Mouse (Mus musculus): Measurements from ENCODE around the gene Mrnip. TPM values are rescaled to one million over a fixed set of nuclear protein-coding genes. Genes with fewer than 3 reads are reported as not detected.

The Mrnip gene
- polyA plus RNA-seq, 1 experiment from 2014 or later, result 7.9 TPM

DNA sequence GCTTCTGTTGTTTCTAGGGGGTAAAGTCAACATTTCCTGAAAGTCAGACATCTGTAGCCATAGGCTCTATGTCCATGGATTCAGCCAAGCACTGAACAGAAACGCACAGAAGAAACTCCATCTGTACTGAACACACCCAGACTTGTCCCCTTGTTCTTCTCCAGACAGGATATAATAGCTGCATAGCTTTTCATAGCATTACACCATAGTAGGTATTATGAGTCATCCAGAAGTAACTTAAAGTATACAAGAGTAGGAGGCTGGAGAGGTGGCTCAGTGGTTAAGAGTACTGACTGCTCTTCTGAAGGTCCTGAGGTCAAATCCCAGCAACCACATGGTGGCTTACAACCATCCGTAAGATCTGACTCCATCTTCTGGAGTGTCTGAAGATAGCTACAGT is 18.5 kb upstream of the Mrnip start:
- H3K9ac ChIP-seq (ENCODE audit: low read depth, low read length), result no peak overlapping the region
- peaks cover 16% of the 10 kb centered on the region for H3K36me3 ChIP-seq (ENCODE audit: control insufficient read depth, insufficient read depth)
- H3K27ac ChIP-seq (ENCODE audit: low read length), result no peak overlapping the region
- no peaks in the 10 kb centered on the region for H3K27me3 ChIP-seq (ENCODE audit: control insufficient read depth, insufficient read depth, low read depth, low read length)
- ATAC-seq (ENCODE audit: low read depth), result no peak
- H3K9me3 ChIP-seq (replicated peaks; ENCODE audit: control insufficient read depth, low read length), result no peaks in the 10 kb centered on the region
- H3K4me3 ChIP-seq (ENCODE audit: low read depth, low read length), result no peak overlapping the region
- no peak overlapping the region for H3K4me2 ChIP-seq (ENCODE audit: low read depth, low read length)
- H3K4me1 ChIP-seq (ENCODE audit: control insufficient read depth, low read depth, low read length), result peaks cover 5% of the 10 kb centered on the region; the same call in 1 of the 2 replicates
- WGBS (ENCODE audit: insufficient replicate concordance), result 77% methylated on average over 2 of the region's 2 CpGs

GRCm38 (mm10) chr11:50156725-50157258 is 17.5 kb upstream of the Mrnip start:
- no peak overlapping the region for H3K4me2 ChIP-seq (ENCODE audit: low read depth, low read length)
- H3K36me3 ChIP-seq (ENCODE audit: control insufficient read depth, insufficient read depth), result peaks cover 14% of the 10 kb centered on the region
- no peak for ATAC-seq (ENCODE audit: low read depth)
- WGBS (ENCODE audit: insufficient replicate concordance), result 81% methylated on average over 16 of the region's 16 CpGs
- no peak overlapping the region for H3K9ac ChIP-seq (ENCODE audit: low read depth, low read length)
- H3K4me1 ChIP-seq (ENCODE audit: control insufficient read depth, low read depth, low read length), result peaks cover 8% of the 10 kb centered on the region; the same call in 1 of the 2 replicates
- H3K27ac ChIP-seq (ENCODE audit: low read length), result no peak overlapping the region
- no peak overlapping the region for H3K4me3 ChIP-seq (ENCODE audit: low read depth, low read length)
- H3K9me3 ChIP-seq (replicated peaks; ENCODE audit: control insufficient read depth, low read length), result no peaks in the 10 kb centered on the region
- no peaks in the 10 kb centered on the region for H3K27me3 ChIP-seq (ENCODE audit: control insufficient read depth, insufficient read depth, low read depth, low read length)

- H3K9ac ChIP-seq (ENCODE audit: low read depth, low read length), result no peak overlapping the region
- H3K36me3 ChIP-seq (ENCODE audit: control insufficient read depth, insufficient read depth), result peaks cover 14% of the 10 kb centered on the region
- H3K27me3 ChIP-seq (ENCODE audit: control insufficient read depth, insufficient read depth, low read depth, low read length), result no peaks in the 10 kb centered on the region
- peak; percentile 24 for ATAC-seq (ENCODE audit: low read depth)
- 64% methylated on average over 7 of the region's 7 CpGs for WGBS (ENCODE audit: insufficient replicate concordance)
- H3K27ac ChIP-seq (ENCODE audit: low read length), result no peak overlapping the region
- no peaks in the 10 kb centered on the region for H3K9me3 ChIP-seq (replicated peaks; ENCODE audit: control insufficient read depth, low read length)
- no peak overlapping the region for H3K4me2 ChIP-seq (ENCODE audit: low read depth, low read length)
- H3K4me3 ChIP-seq (ENCODE audit: low read depth, low read length), result no peak overlapping the region
- peaks cover 8% of the 10 kb centered on the region for H3K4me1 ChIP-seq (ENCODE audit: control insufficient read depth, low read depth, low read length)
Measured at GRCm38 (mm10) chr11:50158346-50158745, 15.9 kb upstream of the Mrnip start.

GRCm38 (mm10) chr11:50159347-50159746 is 14.9 kb upstream of the Mrnip start:
- Histone ChIP-seq H3K4me1 (ENCODE audit: control insufficient read depth, low read depth, low read length) (peaks cover 8% of the 10 kb centered on the region), H3K4me3 (ENCODE audit: low read depth, low read length) (no peak overlapping the region), H3K27ac (ENCODE audit: low read length) (no peak overlapping the region), H3K27me3 (ENCODE audit: control insufficient read depth, insufficient read depth, low read depth, low read length) (no peaks in the 10 kb centered on the region), H3K36me3 (ENCODE audit: control insufficient read depth, insufficient read depth) (peaks cover 17% of the 10 kb centered on the region), H3K9ac (ENCODE audit: low read depth, low read length) (no peak overlapping the region), H3K4me2 (ENCODE audit: low read depth, low read length) (no peak overlapping the region), H3K9me3 (replicated peaks; ENCODE audit: control insufficient read depth, low read length) (no peaks in the 10 kb centered on the region)
- WGBS (ENCODE audit: insufficient replicate concordance), result 65% methylated on average over 4 of the region's 4 CpGs
- ATAC-seq (ENCODE audit: low read depth), result no peak

DNA sequence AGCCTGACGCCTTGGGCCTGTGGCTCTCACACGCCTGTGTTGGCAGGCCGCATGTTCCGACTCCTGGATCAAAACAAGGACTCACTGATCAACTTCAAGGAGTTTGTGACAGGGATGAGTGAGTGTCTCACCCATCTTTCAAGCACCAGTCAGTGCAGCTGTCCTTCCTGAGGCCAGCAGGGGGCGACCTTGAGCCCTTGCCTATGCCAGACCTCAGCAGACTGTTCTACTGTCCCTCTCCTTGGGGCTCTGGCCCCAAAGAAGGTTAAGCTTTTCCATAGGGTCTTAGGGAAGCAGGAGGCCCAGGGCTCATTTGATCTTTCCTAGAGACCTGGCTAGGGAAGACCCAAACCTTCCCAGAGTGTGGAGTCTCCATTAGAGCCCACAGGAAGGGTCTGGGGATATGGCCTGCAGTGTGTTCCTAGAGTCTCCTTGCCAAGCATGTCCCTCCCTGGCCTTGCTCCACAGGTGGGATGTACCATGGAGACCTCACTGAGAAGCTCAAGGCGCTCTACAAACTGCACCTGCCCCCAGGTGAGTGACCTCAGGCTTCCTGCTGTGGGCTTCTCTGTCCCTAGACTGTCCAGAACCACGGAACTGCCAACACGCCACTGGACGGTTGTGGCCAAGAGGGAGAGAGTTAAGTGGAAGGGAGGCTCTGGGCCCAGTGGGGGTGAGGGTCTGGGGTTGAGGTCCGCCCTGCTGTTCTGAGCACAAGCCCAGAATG is 12.5 kb upstream of the Mrnip start:
- WGBS (ENCODE audit: insufficient replicate concordance), result 49% methylated on average over 10 of the region's 10 CpGs
- no peak overlapping the region for H3K4me2 ChIP-seq (ENCODE audit: low read depth, low read length)
- H3K4me1 ChIP-seq (ENCODE audit: control insufficient read depth, low read depth, low read length), result peaks cover 8% of the 10 kb centered on the region
- H3K27me3 ChIP-seq (ENCODE audit: control insufficient read depth, insufficient read depth, low read depth, low read length), result no peaks in the 10 kb centered on the region
- H3K9ac ChIP-seq (ENCODE audit: low read depth, low read length), result no peak overlapping the region
- no peaks in the 10 kb centered on the region for H3K9me3 ChIP-seq (replicated peaks; ENCODE audit: control insufficient read depth, low read length)
- peak; percentile 37; the same call in 1 of the 2 replicates for ATAC-seq (ENCODE audit: low read depth)
- no peak overlapping the region for H3K4me3 ChIP-seq (ENCODE audit: low read depth, low read length)
- peaks cover 9% of the 10 kb centered on the region for H3K36me3 ChIP-seq (ENCODE audit: control insufficient read depth, insufficient read depth)
- no peak overlapping the region for H3K27ac ChIP-seq (ENCODE audit: low read length)

- peaks cover 4% of the 10 kb centered on the region for H3K36me3 ChIP-seq (ENCODE audit: control insufficient read depth, insufficient read depth)
- no peaks in the 10 kb centered on the region for H3K9me3 ChIP-seq (replicated peaks; ENCODE audit: control insufficient read depth, low read length)
- peak; percentile 28; the same call in 1 of the 2 replicates for ATAC-seq (ENCODE audit: low read depth)
- H3K27me3 ChIP-seq (ENCODE audit: control insufficient read depth, insufficient read depth, low read depth, low read length), result no peaks in the 10 kb centered on the region
- no peak overlapping the region for H3K27ac ChIP-seq (ENCODE audit: low read length)
- no peak overlapping the region for H3K9ac ChIP-seq (ENCODE audit: low read depth, low read length)
- H3K4me3 ChIP-seq (ENCODE audit: low read depth, low read length), result no peak overlapping the region
- H3K4me1 ChIP-seq (ENCODE audit: control insufficient read depth, low read depth, low read length), result peaks cover 8% of the 10 kb centered on the region
- 66% methylated on average over 3 of the region's 3 CpGs for WGBS (ENCODE audit: insufficient replicate concordance)
- no peak overlapping the region for H3K4me2 ChIP-seq (ENCODE audit: low read depth, low read length)
Measured at GRCm38 (mm10) chr11:50162338-50163050, 11.8 kb upstream of the Mrnip start.

DNA sequence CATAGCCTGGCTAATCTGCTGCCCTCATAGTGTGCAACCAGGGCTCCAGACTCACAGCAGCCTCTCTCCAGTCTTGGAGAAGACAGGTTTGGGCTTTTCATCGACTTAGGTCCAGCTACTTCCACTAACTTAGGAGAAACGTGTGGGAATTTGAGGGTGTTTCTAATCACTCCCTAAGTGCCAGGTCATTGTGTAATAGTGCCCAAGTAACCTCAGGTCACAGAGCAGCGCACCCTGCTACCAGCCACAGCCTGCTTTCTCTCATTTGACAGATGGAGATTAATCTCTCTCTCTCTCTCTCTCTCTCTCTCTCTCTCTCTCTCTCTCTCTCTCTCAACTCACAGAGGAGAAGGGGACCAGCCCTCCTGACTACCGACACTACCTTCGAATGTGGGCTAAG is 5.9 kb upstream of the Mrnip start:
- Histone ChIP-seq H3K4me1 (ENCODE audit: control insufficient read depth, low read depth, low read length) (no peaks in the 10 kb centered on the region), H3K4me2 (ENCODE audit: low read depth, low read length) (no peak overlapping the region), H3K36me3 (ENCODE audit: control insufficient read depth, insufficient read depth) (peaks cover 12% of the 10 kb centered on the region), H3K27ac (ENCODE audit: low read length) (no peak overlapping the region), H3K9me3 (replicated peaks; ENCODE audit: control insufficient read depth, low read length) (no peaks in the 10 kb centered on the region), H3K27me3 (ENCODE audit: control insufficient read depth, insufficient read depth, low read depth, low read length) (no peaks in the 10 kb centered on the region), H3K9ac (ENCODE audit: low read depth, low read length) (no peak overlapping the region), H3K4me3 (ENCODE audit: low read depth, low read length) (no peak overlapping the region)
- WGBS (ENCODE audit: insufficient replicate concordance), result 70% methylated on average over 5 of the region's 5 CpGs
- ATAC-seq (ENCODE audit: low read depth), result no peak

DNA sequence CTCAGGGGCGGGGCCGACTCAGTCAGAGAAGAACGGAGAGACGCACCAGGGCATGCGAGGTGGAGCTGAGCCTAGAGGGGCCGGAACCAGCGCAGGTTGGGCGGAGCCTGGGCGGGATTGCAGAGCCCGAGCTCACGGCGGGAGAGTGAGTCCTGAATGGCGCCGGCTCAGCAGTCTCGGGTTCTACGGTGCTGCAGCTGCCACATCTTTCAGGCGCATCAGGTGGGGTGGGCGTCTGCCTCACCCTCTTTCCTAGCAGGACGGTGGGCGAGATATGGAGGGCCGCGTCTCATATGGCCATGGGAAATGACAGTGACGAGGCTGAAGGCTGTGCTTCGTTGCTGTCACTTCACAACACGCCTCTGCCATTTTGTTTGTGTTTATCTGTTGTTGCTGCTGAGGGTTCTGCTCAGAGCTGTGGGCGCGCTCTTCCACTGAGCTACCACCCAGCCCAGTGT is 515 bp downstream of the Mrnip start:
- Histone ChIP-seq H3K4me2 (ENCODE audit: low read depth, low read length) (peak overlapping the region; percentile 86), H3K27me3 (ENCODE audit: control insufficient read depth, insufficient read depth, low read depth, low read length) (no peaks in the 10 kb centered on the region), H3K4me3 (ENCODE audit: low read depth, low read length) (peak overlapping the region; percentile 78), H3K9me3 (replicated peaks; ENCODE audit: control insufficient read depth, low read length) (no peaks in the 10 kb centered on the region), H3K9ac (ENCODE audit: low read depth, low read length) (peak overlapping the region; percentile 77), H3K27ac (ENCODE audit: low read length) (peak overlapping the region; percentile 85), H3K4me1 (ENCODE audit: control insufficient read depth, low read depth, low read length) (peaks cover 21% of the 10 kb centered on the region), H3K36me3 (ENCODE audit: control insufficient read depth, insufficient read depth) (peaks cover 5% of the 10 kb centered on the region; the same call in 1 of the 2 replicates)
- whole genome bisulfite sequencing (ENCODE audit: insufficient replicate concordance), result under 1% methylated on average over 27 of the region's 27 CpGs
- ATAC-seq (ENCODE audit: low read depth), result peak; percentile 98

GRCm38 (mm10) chr11:50176351-50176750 is 2.1 kb downstream of the Mrnip start:
- Histone ChIP-seq H3K9me3 (replicated peaks; ENCODE audit: control insufficient read depth, low read length) (no peaks in the 10 kb centered on the region), H3K27me3 (ENCODE audit: control insufficient read depth, insufficient read depth, low read depth, low read length) (no peaks in the 10 kb centered on the region), H3K4me1 (ENCODE audit: control insufficient read depth, low read depth, low read length) (peaks cover 21% of the 10 kb centered on the region), H3K36me3 (ENCODE audit: control insufficient read depth, insufficient read depth) (no peaks in the 10 kb centered on the region; the same call in 1 of the 2 replicates), H3K4me2 (ENCODE audit: low read depth, low read length) (no peak overlapping the region), H3K9ac (ENCODE audit: low read depth, low read length) (no peak overlapping the region), H3K4me3 (ENCODE audit: low read depth, low read length) (no peak overlapping the region), H3K27ac (ENCODE audit: low read length) (peak overlapping the region; percentile 58)
- WGBS (ENCODE audit: insufficient replicate concordance), result 71% methylated on average over 3 of the region's 3 CpGs
- ATAC-seq (ENCODE audit: low read depth), result peak; percentile 19; the same call in 1 of the 2 replicates

All from liver, embryonic 16.5 days (tissue).